Mouse (Mus musculus) neural tube, embryonic 14.5 days (tissue): ENCODE measurements around the gene Cd300c. TPM values are rescaled to one million over a fixed set of nuclear protein-coding genes. Genes with fewer than 3 reads are reported as not detected.
"Not testable (repeated sequence)": the region's sequence is repeated elsewhere in the genome, so short reads cannot be mapped to it uniquely, and the experiment has no call there.

ENCODE experiments used
- ATAC-seq: fragments of 200-750 bp; cut with Nextera tagmentation; 2 replicates; pipeline ENCODE4 v1.8.0; 2017; ENCODE audit warnings: low read depth, mild to moderate bottlenecking, moderate TSS enrichment, moderate library complexity
- H3K27ac ChIP-seq: fragments of 300-500 bp; sonication (generic); 2 replicates; pipeline ENCODE4 v1.5.1; 2014; ENCODE audit warnings: low read depth, mild to moderate bottlenecking, control low read depth, low read length, moderate library complexity, mixed read lengths
- H3K27me3 ChIP-seq: fragments of 300-500 bp; sonication (generic); 2 replicates; pipeline ENCODE4 v1.6.1; 2014; ENCODE audit warnings: low read length; ENCODE audit not compliant: control insufficient read depth, insufficient read depth
- H3K36me3 ChIP-seq: fragments of 300-500 bp; sonication (generic); 2 replicates; pipeline ENCODE4 v1.6.1; 2014; ENCODE audit warnings: low read length, mixed read lengths; ENCODE audit not compliant: control insufficient read depth, insufficient read depth
- H3K4me1 ChIP-seq: fragments of 300-500 bp; sonication (generic); 2 replicates; pipeline ENCODE4 v1.6.1; 2014; ENCODE audit warnings: low read length; ENCODE audit not compliant: control insufficient read depth, insufficient read depth
- H3K4me2 ChIP-seq: fragments of 300-500 bp; sonication (generic); 2 replicates; pipeline ENCODE4 v1.6.1; 2014; ENCODE audit warnings: mild to moderate bottlenecking, low read depth, low read length, control low read depth
- H3K4me3 ChIP-seq: fragments of 300-500 bp; sonication (generic); 2 replicates; pipeline ENCODE4 v1.5.1; 2014; ENCODE audit warnings: low read depth, low read length, control low read depth, mixed read lengths
- H3K9ac ChIP-seq: fragments of 300-500 bp; sonication (generic); replicated peaks from 2 replicates; pipeline ENCODE4 v1.6.1; 2014; ENCODE audit warnings: low read depth, mild to moderate bottlenecking, control low read depth, low read length, mixed read lengths
- H3K9me3 ChIP-seq: fragments of 300-500 bp; sonication (generic); 2 replicates; pipeline ENCODE4 v1.6.1; 2016; ENCODE audit warnings: low read length; ENCODE audit not compliant: control insufficient read depth
- WGBS: fragments of 180-500 bp; shearing (Covaris S2); extraction: QIAGEN DNeasy Blood & Tissue Kit; methylation state at CpG from one replicate; pipeline ENCODE4 v1.1.7; 2014; 5-methylcytosine and 5-hydroxymethylcytosine counted together
- polyA plus RNA-seq: library from polyadenylated mRNA; unstranded; fragments of >200 nt; fragmentation: Nextera tagmentation; extraction: Ambion mirVana; gene quantifications from 2 replicates; pipeline ENCODE4 v1.2.1, GENCODE M21; 2014

Gene Cd300c
- polyA plus RNA-seq, 1 experiment from 2014 or later, result not detected

- not testable (repeated sequence) for H3K27ac ChIP-seq, H3K4me2 ChIP-seq, ATAC-seq, H3K9ac ChIP-seq, H3K9me3 ChIP-seq, H3K27me3 ChIP-seq, H3K4me3 ChIP-seq, H3K36me3 ChIP-seq, H3K4me1 ChIP-seq
- WGBS, result 40% methylated on average over 3 of the region's 3 CpGs
These were observed 59.4 kb downstream of the Cd300c start for GRCm38 (mm10) chr11:114909538-114909937.

- H3K27me3 ChIP-seq, result no peaks in the 10 kb centered on the region
- WGBS, result 63% methylated on average over 4 of the region's 4 CpGs
- H3K9me3 ChIP-seq, result no peaks in the 10 kb centered on the region
- no peak overlapping the region for H3K4me2 ChIP-seq
- H3K27ac ChIP-seq, result no peak overlapping the region
- no peaks in the 10 kb centered on the region for H3K36me3 ChIP-seq
- no peak overlapping the region for H3K9ac ChIP-seq
- H3K4me1 ChIP-seq, result no peaks in the 10 kb centered on the region
- H3K4me3 ChIP-seq, result no peak overlapping the region
- ATAC-seq, result no peak
These were observed 60.9 kb downstream of the Cd300c start for GRCm38 (mm10) chr11:114908086-114908485.

- WGBS, result 85% methylated on average over 4 of the region's 4 CpGs
- H3K27me3 ChIP-seq, result no peaks in the 10 kb centered on the region
- H3K9me3 ChIP-seq, result no peaks in the 10 kb centered on the region
- no peak overlapping the region for H3K4me3 ChIP-seq
- H3K4me2 ChIP-seq, result no peak overlapping the region
- H3K4me1 ChIP-seq, result no peaks in the 10 kb centered on the region
- ATAC-seq, result no peak
- no peak overlapping the region for H3K9ac ChIP-seq
- no peak overlapping the region for H3K27ac ChIP-seq
- no peaks in the 10 kb centered on the region for H3K36me3 ChIP-seq
These were observed 61.4 kb downstream of the Cd300c start for GRCm38 (mm10) chr11:114907567-114907966.

Other genes starting within 250 kb of the Cd300c start
- 0.71 and 2.0 TPM in 2 replicates for gene Dnaic2, start 241.7 kb downstream of the Cd300c start, polyA plus RNA-seq
- gene Kif19a, start 203.8 kb downstream of the Cd300c start, polyA plus RNA-seq, result 0.56 and 0.99 TPM in 2 replicates
- 18.8 and 20.4 TPM in 2 replicates for gene Btbd17, start 173.2 kb downstream of the Cd300c start, polyA plus RNA-seq
- not detected in 2 replicates for gene Gpr142, start 170.2 kb downstream of the Cd300c start, polyA plus RNA-seq
- 3.7 and 9.0 TPM in 2 replicates for gene Gprc5c, start 118.0 kb downstream of the Cd300c start, polyA plus RNA-seq
- 0.79 and 1.5 TPM in 2 replicates for gene Cd300a, start 79.1 kb downstream of the Cd300c start, polyA plus RNA-seq
- not detected in 2 replicates for gene Cd300lb, start 34.8 kb downstream of the Cd300c start, polyA plus RNA-seq
- not detected in 2 replicates for gene Cd300ld, start 20.8 kb upstream of the Cd300c start, polyA plus RNA-seq
- 1.0 and 1.4 TPM in 2 replicates for gene Cd300c2, start 32.7 kb upstream of the Cd300c start, polyA plus RNA-seq
- gene Cd300ld2, start 47.0 kb upstream of the Cd300c start, polyA plus RNA-seq, result not detected in 2 replicates
- gene Cd300ld4, start 57.9 kb upstream of the Cd300c start, polyA plus RNA-seq, result not detected in 2 replicates
- not detected in 2 replicates for gene Cd300ld5, start 68.6 kb upstream of the Cd300c start, polyA plus RNA-seq
- not detected in 2 replicates for gene Cd300ld3, start 79.3 kb upstream of the Cd300c start, polyA plus RNA-seq
- gene Cd300e, start 93.0 kb upstream of the Cd300c start, polyA plus RNA-seq, result not detected in 2 replicates
- 0.25 and 0.94 TPM in 2 replicates for gene Rab37, start 122.3 kb upstream of the Cd300c start, polyA plus RNA-seq
- gene Cd300lf, start 164.8 kb upstream of the Cd300c start, polyA plus RNA-seq, result 0.11 TPM in 1 of 2 replicates, not detected in the other
- 42.3 and 59.1 TPM in 2 replicates for gene Slc9a3r1, start 194.2 kb upstream of the Cd300c start, polyA plus RNA-seq
- gene Tmem104, start 218.3 kb upstream of the Cd300c start, polyA plus RNA-seq, result 8.9 and 10.8 TPM in 2 replicates
- 19.1 and 19.9 TPM in 2 replicates for gene Nat9, start 218.7 kb upstream of the Cd300c start, polyA plus RNA-seq